Mouse (Mus musculus): ENCODE results near the gene Pkn2.

DNA sequence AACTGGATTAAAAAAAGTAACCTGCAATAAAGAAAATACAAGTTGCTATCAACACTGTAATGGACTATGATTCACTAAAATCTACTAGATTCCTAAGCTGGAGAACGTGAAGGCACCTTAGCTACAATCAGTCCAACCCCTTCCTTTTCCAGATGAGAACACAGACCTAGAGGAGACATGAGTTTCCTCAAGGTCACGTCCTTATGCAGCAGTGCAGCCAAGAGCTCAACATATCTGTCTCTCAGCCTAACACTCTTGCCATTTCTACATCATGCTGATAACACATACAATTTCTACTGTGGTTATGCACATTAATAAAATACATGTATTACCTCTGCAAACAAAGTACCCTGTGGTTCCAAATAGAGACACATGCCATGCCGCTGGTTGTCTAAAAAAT lies 70.2 kb downstream of the Pkn2 start:
- TF ChIP-seq CTCF (IDR thresholded peaks at IDR 0.05; ENCODE audit: borderline replicate concordance, insufficient read depth, low read depth, low read length), result no peak
- TF ChIP-seq POLR2A (IDR thresholded peaks at IDR 0.05; ENCODE audit: borderline replicate concordance, insufficient read depth, low read length), result no peak

All from cerebellum, adult 2 months (tissue).